Mouse (Mus musculus) heart, postnatal 4 days (tissue): ENCODE data around the gene Zfp655. TPM values are rescaled to one million over a fixed set of nuclear protein-coding genes. Genes with fewer than 3 reads are reported as not detected.
A peak's percentile ranks its signal among the peaks of the same experiment; 100 is the strongest.
"Not testable (repeated sequence)": the region's sequence is repeated elsewhere in the genome, so short reads cannot be mapped to it uniquely, and the experiment has no call there.

Source experiments
- DNase-seq: peaks from one replicate; pipeline ENCODE4 v3.0.0; 2021
- total RNA-seq, 2 experiments: library from RNA; stranded (reverse); gene quantifications; 2 replicates each; pipeline ENCODE4 v1.2.3; 2021

Zfp655 gene
- 10 to 100 TPM; 31.7 to 33.7 TPM for total RNA-seq

DNA sequence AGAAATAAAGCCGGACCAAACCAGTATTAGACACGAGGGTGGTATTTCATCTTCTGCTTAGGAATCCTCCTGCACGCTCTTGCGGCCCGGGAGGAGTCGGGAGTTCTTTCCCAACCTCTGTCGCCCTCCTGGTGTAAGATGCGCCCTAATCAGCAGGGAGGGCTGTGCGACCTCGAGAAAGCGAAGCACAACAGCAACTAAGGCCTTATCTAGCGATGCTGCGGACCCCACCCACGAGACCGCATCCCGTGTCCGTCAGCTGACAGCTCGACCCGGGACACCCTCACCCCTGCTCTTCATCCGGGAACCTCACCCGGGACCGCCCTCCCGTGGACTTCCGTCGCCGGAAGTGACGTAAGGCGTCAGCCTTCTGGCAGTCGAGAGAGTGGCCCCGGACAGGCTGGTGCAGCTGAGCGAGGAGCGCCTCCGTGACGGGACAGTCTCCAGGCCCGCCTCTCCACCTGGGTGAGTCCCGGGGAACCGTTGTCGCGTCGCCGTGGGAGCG lies at the start of gene Zfp655:
Gene Zfp655, plus strand, starts transcription at position 349 of the 505 bp plus-strand sequence.
- peak; percentile 98 for DNase-seq

DNA sequence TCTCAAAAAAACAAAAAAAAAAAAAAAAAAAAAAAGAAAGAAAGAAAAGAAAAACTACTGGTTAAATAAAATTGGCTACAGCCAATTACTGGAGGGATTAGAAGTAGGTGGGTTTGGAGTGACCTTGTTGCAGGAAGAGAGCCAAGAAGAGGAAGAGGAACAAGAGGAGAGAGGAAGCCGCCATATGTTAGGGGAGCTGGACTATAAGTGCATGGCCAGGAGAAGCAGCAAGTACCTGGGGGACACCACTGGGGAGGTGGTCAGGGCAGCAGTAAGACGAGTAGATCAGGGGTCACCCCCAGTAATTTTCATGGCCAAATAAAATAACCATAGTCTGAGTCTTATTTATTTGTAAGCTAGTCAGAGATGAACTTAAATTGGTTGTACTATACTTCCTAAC lies 46.3 kb upstream of the Zfp655 start:
- no peak for DNase-seq

GRCm38 (mm10) chr5:145189416-145189815 lies 42.1 kb upstream of the Zfp655 start:
- no peak for DNase-seq

GRCm38 (mm10) chr5:145190373-145190772 lies 41.1 kb upstream of the Zfp655 start:
- DNase-seq, result no peak

DNA sequence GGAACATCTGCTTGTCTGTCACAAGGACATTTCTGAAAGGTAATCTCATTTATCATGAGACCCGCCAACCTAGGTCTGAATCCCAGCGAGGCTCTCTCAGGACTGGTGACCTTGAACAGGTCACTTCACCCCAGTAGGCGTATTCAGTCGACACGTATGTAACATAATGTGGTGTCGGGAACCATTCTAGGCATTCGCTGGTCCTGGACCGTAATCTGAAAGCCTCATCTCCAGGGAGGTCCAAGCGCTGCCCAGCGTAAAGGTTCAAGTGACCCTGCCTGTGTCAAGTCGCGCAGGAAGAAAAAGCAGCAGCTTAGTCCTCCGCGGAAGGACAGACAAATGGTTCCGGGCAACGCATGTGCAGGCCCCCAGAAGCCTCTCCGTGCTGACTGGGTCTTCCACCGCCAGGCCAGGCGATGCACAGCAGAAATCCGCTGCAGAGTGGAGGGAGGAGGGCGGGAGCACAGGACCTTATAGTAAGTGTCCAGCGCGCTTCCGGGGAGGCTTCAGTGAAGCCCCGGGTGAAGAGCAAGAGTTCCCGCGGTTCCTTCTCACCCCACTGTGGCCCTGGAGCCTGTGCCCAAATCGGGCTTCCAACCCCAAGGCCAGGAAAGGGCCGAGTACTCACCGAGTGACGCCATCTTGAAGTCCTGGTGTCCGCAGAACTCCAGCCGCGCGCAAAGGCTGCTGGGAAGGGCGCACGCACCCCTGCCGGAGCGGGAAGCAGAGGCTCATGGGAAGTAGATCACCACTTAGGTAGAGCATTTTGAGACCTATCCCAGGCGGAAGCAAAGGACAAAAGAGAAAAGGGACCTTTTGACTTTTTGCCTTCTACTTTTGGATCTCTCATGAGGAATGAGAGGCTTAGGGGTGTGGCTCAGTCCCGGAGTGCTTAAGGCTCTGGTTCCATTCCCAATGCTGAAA lies 40.4 kb upstream of the Zfp655 start:
- peak; percentile 93 for DNase-seq

GRCm38 (mm10) chr5:145191962-145192361 lies 39.6 kb upstream of the Zfp655 start, which contains the start of gene Atp5j2:
Atp5j2 (minus strand) TSS chr5:145192062.
- no peak for DNase-seq

DNA sequence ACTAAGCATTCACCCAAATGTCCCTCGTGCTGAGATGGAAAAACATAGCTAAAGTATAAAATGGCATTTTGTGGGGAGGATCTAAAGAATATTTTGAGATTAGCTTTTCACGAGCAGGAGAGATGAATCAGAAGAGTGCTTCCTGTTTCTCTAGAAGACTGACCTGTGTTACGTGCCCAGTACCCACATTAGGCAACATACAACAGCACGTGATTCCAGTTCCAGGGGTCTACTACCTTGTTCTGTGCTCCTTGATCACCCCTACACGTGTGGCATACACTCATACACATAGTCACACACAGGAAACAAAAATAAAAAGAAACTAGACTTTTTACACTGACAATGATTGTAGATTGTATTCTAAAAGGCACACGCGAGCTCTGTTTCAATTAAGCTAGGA lies 31.1 kb upstream of the Zfp655 start:
- no peak for DNase-seq

DNA sequence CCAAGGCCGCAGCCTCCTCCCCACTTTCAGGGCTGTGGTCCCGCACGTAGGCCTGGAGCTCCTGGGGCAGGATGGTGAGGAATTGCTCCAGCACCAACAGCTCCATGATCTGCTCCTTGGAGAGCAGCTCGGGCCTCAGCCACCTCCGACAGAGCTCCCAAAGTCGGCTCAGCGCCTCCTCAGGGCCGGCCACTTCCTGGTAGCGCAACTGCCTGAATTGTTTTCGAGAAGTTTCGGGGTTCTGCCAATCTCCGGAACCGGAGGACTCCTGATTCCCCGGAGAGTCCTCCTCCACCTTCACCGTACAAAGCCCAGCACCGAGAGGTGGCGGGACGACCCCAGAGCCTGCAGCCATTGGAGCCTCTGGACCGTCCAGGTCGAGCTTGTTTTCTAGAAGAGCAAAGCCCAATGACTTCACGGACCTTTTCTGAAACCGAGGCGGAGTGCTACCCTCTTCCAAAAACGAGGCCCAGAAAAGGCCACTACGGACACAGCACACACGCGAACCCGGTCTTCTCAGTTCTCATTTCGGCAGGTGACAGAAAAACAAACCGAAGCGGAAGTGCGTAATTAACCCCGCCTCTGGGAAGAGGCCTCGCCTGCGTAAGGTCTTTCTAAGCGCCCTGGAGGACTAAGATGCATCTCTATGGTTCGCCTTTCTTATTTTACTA lies 30.1 kb upstream of the Zfp655 start, which contains the start of gene Zkscan14:
Gene Zkscan14, minus strand, starts transcription at position 548 of the 671 bp plus-strand sequence.
- peak; percentile 72 for DNase-seq

DNA sequence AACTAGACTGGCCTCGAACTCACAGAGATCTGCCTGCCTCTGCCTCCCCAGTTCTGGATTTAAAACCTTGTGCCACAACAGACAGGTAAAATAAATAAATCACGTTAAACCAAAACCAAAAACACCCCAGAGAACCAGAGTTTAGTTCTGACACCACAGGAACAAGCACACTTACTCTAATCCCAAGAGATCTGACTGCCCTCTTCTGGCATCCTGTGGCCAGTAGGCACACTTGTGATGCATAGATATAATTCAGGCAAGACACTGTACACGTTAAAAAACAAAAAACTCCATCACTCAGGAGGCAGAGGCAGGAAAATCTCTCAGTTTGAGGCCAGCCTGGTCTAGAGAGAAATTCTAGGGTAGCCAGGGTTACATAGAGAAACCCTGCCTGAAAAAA lies 29.1 kb upstream of the Zfp655 start:
- DNase-seq, result no peak

DNA sequence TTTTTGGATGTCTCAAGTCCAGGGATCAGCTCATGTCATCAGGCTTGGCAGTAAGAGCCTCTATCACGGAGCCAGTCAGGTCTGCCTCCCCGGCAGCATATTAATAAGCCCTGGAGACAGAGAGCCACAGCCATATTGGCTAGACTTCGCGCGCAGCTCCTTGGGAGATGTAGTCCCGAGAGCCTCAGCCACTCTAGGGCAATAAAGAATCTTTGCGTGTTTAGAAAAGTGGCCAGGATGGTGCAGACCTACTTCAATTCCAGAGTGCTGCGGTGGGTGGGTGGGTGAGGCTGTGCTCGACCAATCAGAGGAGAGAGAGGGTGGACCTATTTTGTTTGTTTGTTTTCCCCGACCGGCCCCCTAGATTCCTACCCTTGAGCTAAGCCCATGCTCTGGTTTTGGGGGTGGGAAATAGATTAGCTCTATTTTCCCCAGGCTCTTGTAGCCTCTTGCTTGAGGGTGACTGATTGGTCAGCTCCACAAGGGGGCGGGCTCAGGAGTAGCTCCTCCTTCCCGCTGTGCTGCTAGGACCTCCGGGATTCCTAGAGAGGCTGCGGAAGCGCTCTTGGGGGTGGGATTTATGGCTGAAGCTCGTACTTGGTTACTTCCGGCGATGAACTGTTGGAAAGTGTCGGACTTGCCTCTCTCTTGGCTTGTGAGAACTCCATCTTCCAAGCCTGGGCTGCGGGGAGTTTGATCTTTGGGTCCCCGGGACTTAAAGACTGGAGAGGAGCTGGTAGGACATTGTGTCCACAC lies 27.4 kb upstream of the Zfp655 start, which contains the start of gene Zkscan5:
Gene Zkscan5, plus strand, starts transcription at position 627 of the 756 bp plus-strand sequence.
- peak; percentile 99 for DNase-seq

GRCm38 (mm10) chr5:145205041-145205440 lies 26.5 kb upstream of the Zfp655 start:
- peak; percentile 28 for DNase-seq

- no peak for DNase-seq
Measured at GRCm38 (mm10) chr5:145207385-145207784, 24.1 kb upstream of the Zfp655 start.

DNA sequence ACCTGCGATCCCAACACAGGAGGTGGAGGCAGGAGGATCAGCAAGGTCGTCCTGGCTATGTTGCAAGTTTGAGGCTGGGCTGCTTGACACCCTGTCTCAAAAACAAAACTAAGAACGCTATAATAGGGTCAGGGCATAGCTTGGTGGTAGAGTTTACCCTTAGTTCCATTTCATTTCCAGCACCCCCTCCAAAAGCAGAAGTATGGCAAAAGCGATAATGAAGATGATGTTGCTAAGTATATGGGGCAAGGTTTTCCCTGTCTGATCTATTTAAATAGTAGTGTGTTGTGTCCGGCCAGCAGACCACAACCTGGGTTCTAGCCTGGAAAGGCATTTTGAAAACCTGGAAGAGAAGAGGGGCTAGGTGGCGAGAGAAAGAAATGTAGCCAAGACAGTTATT lies 23.6 kb upstream of the Zfp655 start:
- no peak for DNase-seq

- not testable (repeated sequence) for DNase-seq
Measured at GRCm38 (mm10) chr5:145208391-145208790, 23.1 kb upstream of the Zfp655 start.

DNA sequence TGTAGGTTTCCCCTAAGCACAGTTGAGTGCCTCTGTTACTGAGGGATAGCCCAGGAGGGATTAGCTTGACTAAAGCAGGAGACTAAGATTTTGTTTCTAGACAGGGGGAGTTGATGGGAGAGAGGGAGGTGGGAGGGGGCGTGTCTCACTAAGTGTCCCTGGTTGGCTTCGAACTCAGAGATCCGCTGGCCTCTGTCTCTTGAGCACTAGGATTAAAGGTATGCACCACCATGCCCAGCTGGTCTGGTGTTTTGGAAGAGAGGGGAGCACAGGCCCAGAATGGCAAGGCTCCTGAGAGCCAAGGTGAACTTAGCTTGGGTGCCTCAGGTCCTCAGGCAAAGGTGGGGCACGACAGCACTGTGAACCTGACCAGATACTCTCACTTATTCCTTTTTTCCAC lies 20.2 kb upstream of the Zfp655 start:
- no peak for DNase-seq

GRCm38 (mm10) chr5:145212216-145212615 lies 19.3 kb upstream of the Zfp655 start:
- no peak for DNase-seq

DNA sequence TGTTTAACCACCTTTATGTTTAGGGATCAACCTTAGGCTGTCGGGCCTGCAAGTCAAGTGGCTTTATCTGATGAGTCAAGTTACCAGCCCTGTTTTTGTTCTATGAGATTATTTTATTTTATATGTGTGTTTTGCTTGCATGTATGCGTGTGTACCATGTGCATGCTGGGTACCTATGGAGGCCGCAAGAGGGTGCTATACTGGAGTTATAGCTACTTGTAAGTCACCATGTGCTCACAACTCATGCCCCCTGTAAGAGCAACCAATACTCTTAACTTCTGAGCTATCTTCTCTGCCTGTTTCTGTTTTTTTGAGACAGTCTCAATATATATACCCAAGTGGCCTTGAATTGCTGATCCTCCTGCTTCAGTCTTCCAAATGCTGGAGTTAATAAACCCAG lies 18.0 kb upstream of the Zfp655 start:
- DNase-seq, result no peak

DNA sequence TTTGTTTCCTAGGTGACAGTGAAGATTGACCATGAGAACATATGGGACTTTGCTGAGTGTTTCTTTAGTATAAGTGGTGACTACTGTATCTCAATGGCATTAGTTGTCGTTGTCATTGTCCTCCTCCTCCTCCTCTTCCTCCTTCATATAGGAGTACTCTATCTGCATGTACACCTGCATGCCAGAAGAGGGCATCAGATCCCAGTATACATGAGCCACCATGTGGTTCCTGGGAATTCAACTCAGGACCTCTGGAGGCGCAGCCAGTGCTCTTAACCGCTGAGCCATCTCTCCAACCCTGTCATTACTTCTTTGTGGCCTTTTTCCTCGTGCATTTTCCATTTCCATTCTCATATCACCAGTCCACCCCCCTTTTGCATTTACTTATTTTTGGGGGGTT lies 16.8 kb upstream of the Zfp655 start:
- DNase-seq, result no peak

DNA sequence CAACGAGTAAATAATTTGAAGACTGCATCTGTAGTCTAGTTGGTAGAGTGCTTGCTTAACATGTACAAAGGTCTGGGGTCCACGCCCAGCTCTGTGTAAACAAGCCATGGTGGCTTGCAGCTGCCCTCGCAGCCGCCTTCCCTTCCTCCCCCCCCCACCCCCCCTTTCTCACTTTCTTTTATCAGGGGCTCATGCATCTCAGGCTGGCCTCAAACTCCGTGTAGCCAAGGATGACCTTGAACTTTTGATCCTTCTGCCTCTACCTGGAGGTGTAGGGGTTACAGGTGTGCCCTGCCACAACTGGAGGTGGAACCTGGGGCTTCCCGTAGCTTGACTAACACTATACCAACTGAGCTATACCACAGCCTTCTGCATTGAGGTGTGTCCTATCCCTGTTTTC lies 13.8 kb upstream of the Zfp655 start:
- no peak for DNase-seq

GRCm38 (mm10) chr5:145218206-145218605 lies 13.3 kb upstream of the Zfp655 start:
- no peak for DNase-seq

DNA sequence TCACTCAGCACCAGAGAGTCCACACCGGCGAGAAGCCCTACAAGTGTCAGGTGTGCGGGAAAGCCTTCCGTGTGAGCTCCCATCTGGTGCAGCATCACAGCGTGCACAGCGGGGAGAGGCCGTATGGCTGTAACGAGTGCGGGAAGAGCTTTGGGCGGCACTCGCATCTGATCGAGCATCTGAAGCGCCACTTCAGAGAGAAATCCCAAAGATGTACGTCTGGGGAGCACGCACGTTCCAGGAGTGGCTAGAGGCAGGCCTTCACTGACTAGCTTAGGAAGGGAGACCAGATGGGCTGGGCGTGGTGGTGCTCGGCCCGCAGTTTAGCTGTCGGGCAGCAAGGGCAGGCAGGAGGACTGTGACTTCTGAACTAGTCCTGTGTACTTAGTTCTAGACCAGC lies 12.8 kb upstream of the Zfp655 start:
- no peak for DNase-seq

- no peak for DNase-seq
Measured at GRCm38 (mm10) chr5:145219981-145220380, 11.5 kb upstream of the Zfp655 start.
